Mouse (Mus musculus): ENCODE data around the gene Ednrb.

DNA sequence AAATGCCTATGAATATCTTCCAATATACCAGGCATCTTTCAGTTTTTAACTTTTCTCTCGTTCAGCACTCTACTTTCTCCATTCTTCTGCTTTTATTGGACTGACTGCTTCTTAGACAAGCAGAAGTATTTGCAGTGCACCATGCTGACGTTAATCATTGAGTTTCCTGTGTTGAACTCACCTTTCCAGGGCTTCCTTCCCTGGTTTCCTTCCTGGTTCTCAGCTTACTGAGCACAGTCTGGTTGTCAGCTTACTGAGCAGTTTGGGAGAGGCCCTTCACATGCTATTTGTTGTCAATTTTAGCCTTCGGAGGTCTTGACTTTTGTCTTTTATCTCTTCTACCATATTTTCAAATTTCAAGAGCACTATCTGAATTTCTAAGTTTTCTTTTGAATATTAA lies 31.0 kb downstream of the Ednrb start:
- TF ChIP-seq CTCF (IDR thresholded peaks at IDR 0.05; ENCODE audit: control insufficient read depth, insufficient read depth, insufficient read length) = no peak
- no peak for TF ChIP-seq USF1 (IDR thresholded peaks at IDR 0.05; ENCODE audit: low read depth)
- no peak for TF ChIP-seq MYOG (IDR thresholded peaks at IDR 0.05; ENCODE audit: control insufficient read depth, extremely low read depth, insufficient read length)
